ENCODE assay signal across 25 mouse cellular contexts in genomic region chr4:55498621-55499020, GRCm38 (mm10). TPM values are rescaled to one million over a fixed set of nuclear protein-coding genes. Genes with fewer than 3 reads are reported as not detected.
DNase-seq lines count a peak whose midpoint lies in the region; ATAC-seq and TF ChIP-seq lines count a peak whose summit lies in the region.
"Had no signal": no experiment of that assay in that cellular context is flagged by ENCODE, and none has a peak within 500 bp of the region (broad histone marks: within the 10 kb centered on the region; RNA-seq: fewer than 3 reads in every experiment).

No protein-coding gene starts in this region.

- H3K4me3 ChIP-seq in kidney, adult 2 months (ENCODE audit: insufficient read depth, low read depth, low read length) = no peak overlapping the region
- no peak overlapping the region for H3K4me3 ChIP-seq in kidney, embryonic 14.5 days (ENCODE audit: low read length)
- H3K4me3 ChIP-seq: embryonic facial prominence, embryonic 10.5 days; embryonic facial prominence, embryonic 12.5 days; forebrain, embryonic 13.5 days; forebrain, embryonic 15.5 days had no signal

- no peak overlapping the region for H3K9ac ChIP-seq in kidney, embryonic 14.5 days (ENCODE audit: low read depth, low read length)
- H3K9ac ChIP-seq: embryonic facial prominence, embryonic 12.5 days; forebrain, embryonic 13.5 days; forebrain, embryonic 15.5 days; forebrain, postnatal 0 days had no signal

- H3K27me3 ChIP-seq in kidney, adult 2 months (replicated peaks; ENCODE audit: control insufficient read depth, insufficient read depth, low read length) = no peaks in the 10 kb centered on the region
- no peaks in the 10 kb centered on the region for H3K27me3 ChIP-seq in kidney, embryonic 14.5 days (ENCODE audit: control insufficient read depth, insufficient read depth, low read length)
- H3K27me3 ChIP-seq: CH12.LX; embryonic facial prominence, embryonic 12.5 days; forebrain, embryonic 13.5 days; forebrain, embryonic 15.5 days; Patski had no signal

- H3K4me2 ChIP-seq in kidney, embryonic 14.5 days (replicated peaks; ENCODE audit: low read depth, low read length) = no peak overlapping the region
- H3K4me2 ChIP-seq: embryonic facial prominence, embryonic 12.5 days; forebrain, embryonic 13.5 days; forebrain, embryonic 15.5 days had no signal

- no peak for TF ChIP-seq POLR2A in kidney, adult 2 months (IDR thresholded peaks at IDR 0.05; ENCODE audit: low read depth, low read length)

- TF ChIP-seq CTCF in kidney, adult 2 months (conservative IDR thresholded peaks at IDR 0.05; ENCODE audit: insufficient read depth, insufficient read length, low read depth, low read length) = no peak

- 14% methylated on average over 1 of the region's 1 CpGs for WGBS in kidney, adult 2 months
- 68% methylated on average over 1 of the region's 1 CpGs for WGBS in kidney, embryonic 14.5 days

- H3K27ac ChIP-seq in kidney, adult 2 months (ENCODE audit: insufficient read depth, low read depth, low read length) = no peak overlapping the region
- no peak overlapping the region for H3K27ac ChIP-seq in kidney, embryonic 14.5 days (ENCODE audit: low read depth, low read length)
- H3K27ac ChIP-seq: embryonic facial prominence, embryonic 10.5 days; embryonic facial prominence, embryonic 12.5 days; forebrain, embryonic 13.5 days; forebrain, embryonic 15.5 days had no signal

- no peaks in the 10 kb centered on the region for H3K9me3 ChIP-seq in kidney, embryonic 14.5 days (ENCODE audit: control insufficient read depth, low read length)
- H3K9me3 ChIP-seq: embryonic facial prominence, embryonic 10.5 days; embryonic facial prominence, embryonic 12.5 days; forebrain, embryonic 13.5 days; forebrain, embryonic 15.5 days had no signal

- H3K4me1 ChIP-seq in kidney, adult 2 months (ENCODE audit: control insufficient read depth, insufficient read depth, low read length) = no peaks in the 10 kb centered on the region; the same call in 1 of the 2 replicates
- no peaks in the 10 kb centered on the region for H3K4me1 ChIP-seq in kidney, embryonic 14.5 days (ENCODE audit: control insufficient read depth, insufficient read depth, low read length)
- H3K4me1 ChIP-seq: embryonic facial prominence, embryonic 10.5 days; embryonic facial prominence, embryonic 12.5 days; forebrain, embryonic 13.5 days; forebrain, embryonic 15.5 days had no signal

- ATAC-seq in kidney, embryonic 14.5 days (ENCODE audit: low FRiP score, low TSS enrichment) = no peak
- ATAC-seq: activated CD4-positive, CD25-positive, alpha-beta regulatory T cell, adult 4 months; CD4-positive, CD25-positive, alpha-beta regulatory T cell, adult 4 months; forebrain, embryonic 13.5 days; forebrain, embryonic 15.5 days; forebrain, postnatal 0 days; Patski had no signal

- H3K36me3 ChIP-seq in kidney, adult 2 months (ENCODE audit: control insufficient read depth, insufficient read depth, low read length) = no peaks in the 10 kb centered on the region
- no peaks in the 10 kb centered on the region for H3K36me3 ChIP-seq in kidney, embryonic 14.5 days (ENCODE audit: control insufficient read depth, insufficient read depth, low read length)
- H3K36me3 ChIP-seq: embryonic facial prominence, embryonic 10.5 days; embryonic facial prominence, embryonic 12.5 days; forebrain, embryonic 15.5 days; G1E had no signal

- peak; percentile 39 to 60 for DNase-seq in cerebellum, postnatal 10 days
- DNase-seq in cerebellum, postnatal 25 days = no peak
- DNase-seq in kidney, adult 2 months = peak; percentile 56
- DNase-seq in kidney, adult 9 months = peak; percentile 58
- no peak for DNase-seq in kidney, postnatal 14 days
- DNase-seq in kidney, postnatal 36 days = peak; percentile 24 to 47
- DNase-seq in kidney, postnatal 10 days = no peak
- DNase-seq: adrenal gland, adult 8-10 months; adrenal gland, postnatal 14 days; adrenal gland, postnatal 36 days; B cell, adult 2 months; cerebellum, adult 11-12 months; cerebellum, adult 2 months; cerebellum, adult 9-11 months; forebrain, postnatal 0 days had no signal

RNA-seq across cellular contexts. Expression of gene Klf4, which starts 33.6 kb away (rescaled TPM):
- 8.5 and 11.4 TPM in 2 replicates for polyA plus RNA-seq in kidney, adult 2 months (2012; rRNA removed)
- 3.8 and 3.9 TPM in 2 replicates for polyA plus RNA-seq in kidney, embryonic 14.5 days (2014; fragmentation: Nextera tagmentation; extraction: Ambion mirVana)

Comparison
In these comparisons a context has a peak if more than half of its experiments do, and no peak if none do; other contexts are left out.
1. DNase-seq: peak in cerebellum, postnatal 10 days (2 of 2), kidney, adult 2 months (single experiment), kidney, adult 9 months (single experiment) and kidney, postnatal 36 days (2 of 2); none in cerebellum, postnatal 25 days (0 of 2), kidney, postnatal 14 days (single experiment) and kidney, postnatal 10 days (single experiment).